Mouse (Mus musculus): ENCODE measurements around the gene Pik3cb.
A peak's percentile ranks its signal among the peaks of the same experiment; 100 is the strongest.

The Pik3cb gene

DNA sequence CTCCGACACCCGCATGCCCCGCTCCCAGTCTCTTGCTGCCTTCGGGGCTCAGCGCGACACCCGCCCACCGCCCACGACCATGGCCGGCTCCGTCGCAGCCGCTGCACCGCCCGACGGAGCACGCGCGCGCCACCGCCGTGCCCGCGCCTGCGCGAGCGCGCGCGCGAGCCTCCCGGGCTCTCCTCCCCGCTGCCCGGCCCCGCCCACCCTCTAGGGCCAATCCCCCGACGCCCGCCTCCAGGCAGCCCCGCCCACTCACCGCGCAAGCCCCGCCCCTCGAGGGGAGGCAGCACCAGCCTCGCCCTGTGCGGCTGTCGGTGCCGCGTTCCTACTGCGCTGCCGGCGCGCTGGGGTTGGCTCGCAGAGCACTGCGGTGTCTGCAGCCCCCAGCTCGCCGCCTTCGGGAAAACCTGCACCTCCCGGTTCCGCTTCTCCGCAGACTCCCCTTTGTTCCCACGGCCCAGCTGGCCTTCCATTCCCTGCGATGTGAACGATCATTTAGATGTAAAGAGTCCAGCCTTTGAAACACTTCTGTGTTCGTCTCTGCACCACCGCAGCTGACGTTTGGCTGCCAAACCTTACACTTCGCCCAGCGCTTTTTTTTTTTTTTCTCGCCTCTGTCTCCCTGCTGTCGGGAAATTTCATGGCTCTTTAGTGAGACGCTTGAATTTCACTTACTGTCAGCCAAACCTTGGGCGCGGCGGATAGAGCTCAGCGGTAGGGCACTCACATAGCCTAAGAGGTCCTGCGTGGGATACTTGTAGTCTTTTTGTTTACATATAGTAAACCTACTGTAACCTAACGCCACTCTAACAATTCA lies at the start of gene Pik3cb:
Pik3cb (minus strand) TSS at position 559 of the 820 bp plus-strand sequence.
- DNase-seq (ENCODE audit: low read depth, low spot score): peak; percentile 96

DNA sequence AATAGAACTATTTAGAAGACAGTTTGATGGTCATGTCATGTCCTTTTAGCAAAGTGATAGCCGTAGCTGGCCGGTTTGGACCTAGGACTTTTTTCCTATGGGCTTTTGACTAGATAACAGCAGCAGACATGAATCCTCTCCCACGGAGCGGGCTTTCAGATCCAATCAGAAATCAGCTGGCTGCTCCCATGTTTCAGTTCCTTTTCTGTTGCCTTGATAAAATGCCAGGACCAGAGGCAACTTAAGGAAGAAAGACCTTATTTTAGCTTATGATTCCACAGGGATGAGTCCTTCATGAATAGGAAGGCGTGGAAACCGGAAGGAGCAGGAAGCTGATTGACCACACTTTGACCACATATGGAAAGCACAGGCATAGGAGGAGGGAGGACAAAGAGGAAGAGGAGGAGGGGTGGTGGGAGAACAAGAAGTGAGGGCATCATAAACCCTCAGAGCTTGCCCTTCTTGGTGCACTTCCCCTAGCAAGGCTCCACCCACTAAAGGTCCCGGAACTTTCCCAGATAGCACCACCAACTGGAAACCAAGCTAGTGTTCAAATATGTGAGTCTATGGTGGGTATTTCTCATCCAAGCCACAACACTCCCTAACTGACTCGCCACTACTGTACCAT lies 42.7 kb upstream of the Pik3cb start:
- no peak for DNase-seq (ENCODE audit: low read depth, low spot score)

DNA sequence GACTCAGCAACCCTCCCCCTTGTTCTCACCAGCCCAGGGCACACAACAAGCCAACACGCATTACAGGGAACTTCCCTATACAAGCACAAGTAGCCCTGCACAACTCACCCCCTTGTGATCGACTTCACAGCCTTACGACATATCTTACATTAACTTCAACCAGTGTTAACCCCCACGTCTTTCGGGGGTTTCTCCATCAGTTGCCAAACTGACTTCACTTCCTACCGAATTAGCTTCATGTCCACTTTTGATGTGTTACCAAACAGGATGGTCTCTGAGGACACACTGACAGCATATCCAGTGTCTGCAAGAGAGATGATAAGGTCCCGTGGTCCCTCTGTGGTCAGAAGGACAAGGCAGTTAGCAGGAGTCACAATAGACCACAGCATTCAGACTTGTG lies 41.7 kb upstream of the Pik3cb start:
- no peak for DNase-seq (ENCODE audit: low read depth, low spot score)

GRCm38 (mm10) chr9:99180272-99180671 lies 39.9 kb upstream of the Pik3cb start:
- DNase-seq (ENCODE audit: low read depth, low spot score): no peak

GRCm38 (mm10) chr9:99178736-99179135 lies 38.3 kb upstream of the Pik3cb start:
- no peak for DNase-seq (ENCODE audit: low read depth, low spot score)

DNA sequence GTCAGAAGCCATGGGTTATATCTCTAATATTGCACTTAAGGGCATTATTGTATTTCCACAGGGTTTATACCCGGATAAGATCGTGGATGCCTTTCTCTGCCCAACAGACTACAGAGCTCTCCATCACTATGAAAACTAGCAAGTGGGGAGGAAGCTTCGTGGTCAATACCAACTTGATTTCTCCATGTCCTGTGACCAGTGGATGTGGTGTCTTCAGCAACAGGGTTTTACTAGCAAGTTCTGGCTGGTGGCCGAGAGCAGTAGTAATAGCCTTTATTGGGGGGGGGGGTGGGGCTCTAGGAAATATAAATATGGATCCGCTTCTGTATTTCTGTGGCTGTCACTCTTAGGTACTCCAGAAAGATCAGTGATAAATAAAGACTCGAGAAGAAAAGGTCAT lies 35.4 kb upstream of the Pik3cb start:
- no peak for DNase-seq (ENCODE audit: low read depth, low spot score)

DNA sequence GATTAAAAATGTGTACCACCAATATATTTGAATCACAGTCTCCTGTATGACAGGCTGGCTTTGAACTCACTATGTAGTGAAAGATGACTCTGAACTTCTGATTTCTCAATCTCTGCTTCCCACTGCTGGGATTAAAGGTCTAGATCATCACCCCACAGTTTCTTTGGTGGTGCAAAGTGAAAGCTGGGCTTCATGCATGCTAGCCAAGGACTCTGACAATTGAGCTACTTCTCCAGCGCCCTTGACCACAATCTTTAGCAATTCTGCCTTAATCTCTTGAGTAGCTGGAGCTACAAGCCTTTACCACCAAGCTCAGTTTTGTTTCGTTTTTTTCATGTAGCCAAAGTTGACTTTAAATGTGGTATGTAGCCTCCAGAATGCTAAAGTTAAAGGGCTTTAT lies 32.4 kb upstream of the Pik3cb start:
- no peak for DNase-seq (ENCODE audit: low read depth, low spot score)

DNA sequence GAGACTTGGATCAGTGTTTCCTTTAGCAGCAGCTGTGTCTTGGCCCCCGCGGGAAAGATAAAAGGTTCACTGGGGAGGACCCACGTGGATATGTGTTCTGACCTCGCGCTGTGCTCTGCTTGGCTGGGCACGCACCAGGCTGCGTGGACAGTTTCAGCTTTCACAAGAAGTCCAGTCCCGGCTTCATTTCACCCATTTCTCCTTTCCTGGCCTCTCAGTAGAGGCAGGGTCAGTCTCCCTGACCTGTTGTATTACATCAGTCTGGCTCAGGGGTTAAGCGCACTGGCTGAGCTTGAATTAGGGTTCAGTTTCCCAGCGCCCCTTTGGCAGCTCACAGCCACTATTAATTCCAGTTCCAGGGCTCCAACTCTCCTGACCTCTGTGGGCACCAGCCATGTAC lies 30.8 kb upstream of the Pik3cb start:
- no peak for DNase-seq (ENCODE audit: low read depth, low spot score)

- DNase-seq (ENCODE audit: low read depth, low spot score): no peak
These were observed 28.6 kb upstream of the Pik3cb start for GRCm38 (mm10) chr9:99169029-99169428.

- no peak for DNase-seq (ENCODE audit: low read depth, low spot score)
These were observed 26.5 kb upstream of the Pik3cb start for GRCm38 (mm10) chr9:99166946-99167345.

- no peak for DNase-seq (ENCODE audit: low read depth, low spot score)
These were observed 25.5 kb upstream of the Pik3cb start for GRCm38 (mm10) chr9:99165956-99166355.

GRCm38 (mm10) chr9:99164664-99165226 lies 24.3 kb upstream of the Pik3cb start:
- no peak for DNase-seq (ENCODE audit: low read depth, low spot score)

GRCm38 (mm10) chr9:99164148-99164503 lies 23.7 kb upstream of the Pik3cb start:
- DNase-seq (ENCODE audit: low read depth, low spot score): no peak

DNA sequence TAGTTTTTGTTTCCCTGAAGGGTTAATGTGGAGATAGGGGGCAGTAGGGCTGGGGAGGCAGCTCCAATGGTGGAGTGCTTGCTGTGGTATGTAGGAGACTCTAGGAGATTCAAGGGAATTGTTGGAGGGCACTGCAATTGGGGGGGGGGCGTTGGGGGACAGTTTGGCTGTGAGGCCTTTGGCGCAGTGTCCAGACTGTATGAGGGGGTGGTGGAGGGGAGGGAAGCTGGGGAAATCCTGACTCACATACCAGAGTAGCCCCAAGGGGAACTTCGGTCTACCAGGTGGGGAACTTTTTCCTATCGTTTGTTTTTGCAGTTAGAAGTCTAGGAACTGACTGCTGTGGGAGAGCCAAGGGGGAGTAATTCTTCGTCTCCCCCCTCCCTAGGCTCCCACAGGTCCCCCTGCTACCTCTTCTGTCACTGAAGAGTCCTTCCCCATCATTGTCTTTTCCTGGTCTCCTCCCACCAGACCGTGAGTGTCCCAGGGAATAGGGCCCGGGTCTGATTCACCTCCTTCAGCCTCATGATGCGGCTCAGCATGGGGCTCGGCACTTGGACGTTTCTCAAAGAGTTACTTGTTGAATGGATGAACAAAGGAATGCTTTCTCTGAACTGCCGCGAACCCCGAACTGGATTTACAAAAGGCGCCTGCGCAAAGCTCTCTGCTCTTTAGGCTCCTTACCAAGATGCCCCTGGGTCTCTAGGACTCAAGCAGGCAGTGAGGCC lies 23.2 kb upstream of the Pik3cb start:
- DNase-seq (ENCODE audit: low read depth, low spot score): no peak

DNA sequence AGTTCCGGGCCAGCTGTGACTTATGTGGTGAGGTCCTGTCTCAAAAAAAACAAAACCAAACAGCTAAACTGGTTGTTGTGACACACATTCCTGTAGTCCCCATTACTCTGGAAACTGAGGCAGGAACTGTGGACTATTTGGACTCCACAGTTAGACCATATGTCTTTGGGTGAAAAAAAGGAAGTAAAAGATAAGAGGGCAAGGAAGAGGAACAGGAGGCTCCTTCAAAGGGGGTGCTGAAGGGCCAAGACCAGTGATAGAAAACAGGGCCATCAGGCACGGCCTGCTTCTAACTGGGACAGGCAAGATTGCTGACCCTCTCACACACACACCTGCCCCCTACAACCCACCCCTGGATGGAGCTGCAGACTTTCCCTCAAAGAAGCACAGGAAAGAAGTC lies 22.4 kb upstream of the Pik3cb start:
- DNase-seq (ENCODE audit: low read depth, low spot score): no peak

DNA sequence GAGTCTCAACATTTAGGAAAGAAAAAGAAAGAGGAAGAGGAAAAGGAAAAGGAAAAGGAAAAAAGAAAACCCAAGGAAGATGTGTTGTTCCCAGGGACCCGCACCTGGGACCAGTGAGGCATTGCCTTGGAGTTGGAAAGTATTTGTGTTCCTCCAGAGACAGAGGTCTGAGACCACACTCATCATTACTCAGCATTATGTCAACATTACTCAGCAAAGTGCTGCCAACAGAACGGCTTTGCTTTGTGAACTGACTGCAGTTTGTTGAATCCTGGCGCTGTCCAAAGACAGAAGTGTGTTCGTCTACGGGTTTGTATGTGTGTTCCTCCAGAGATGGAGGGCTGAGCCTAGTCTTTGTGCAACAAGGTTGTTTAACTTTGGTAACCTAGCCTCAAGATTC lies 20.4 kb upstream of the Pik3cb start:
- DNase-seq (ENCODE audit: low read depth, low spot score): no peak

DNA sequence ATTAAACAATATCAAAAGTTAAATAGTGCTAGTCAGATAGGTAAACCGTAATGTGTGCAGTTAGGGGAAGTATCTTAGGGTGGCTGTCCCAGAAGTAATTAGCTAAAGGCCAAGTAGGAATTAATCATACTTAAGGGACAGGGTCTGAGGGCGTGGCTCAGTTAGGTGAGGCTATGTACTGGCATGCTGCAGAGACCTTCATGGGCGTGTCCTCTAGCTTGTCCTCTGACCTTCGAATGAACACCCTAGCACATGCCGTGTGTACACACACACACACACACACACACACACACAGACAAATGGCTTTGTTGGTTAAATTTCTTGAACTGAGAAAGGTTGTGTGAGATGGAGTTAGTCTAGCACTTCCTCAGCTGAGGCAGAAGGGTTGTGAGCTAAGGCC lies 19.5 kb upstream of the Pik3cb start:
- DNase-seq (ENCODE audit: low read depth, low spot score): no peak

DNA sequence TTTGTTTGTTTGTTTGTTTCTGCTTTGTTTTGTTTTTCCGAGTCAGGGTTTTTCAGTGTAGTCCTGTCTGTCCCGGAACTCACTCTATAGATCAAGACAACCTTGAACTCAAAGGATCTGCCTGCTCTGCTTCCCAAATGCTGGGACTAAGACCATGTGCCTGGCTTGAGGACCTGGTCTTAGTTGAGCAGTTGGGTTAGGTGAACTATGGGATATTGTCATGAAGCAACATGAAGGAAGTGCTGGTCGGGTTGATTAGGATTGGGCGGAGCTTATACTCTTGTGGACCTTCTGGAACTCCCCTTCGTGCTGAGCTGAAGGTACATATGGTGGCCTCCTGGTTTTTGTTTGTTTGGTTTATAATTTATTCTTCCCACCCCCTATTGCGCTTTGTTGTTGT lies 18.3 kb upstream of the Pik3cb start:
- DNase-seq (ENCODE audit: low read depth, low spot score): no peak

GRCm38 (mm10) chr9:99158203-99158632 lies 17.8 kb upstream of the Pik3cb start:
- no peak for DNase-seq (ENCODE audit: low read depth, low spot score)

- DNase-seq (ENCODE audit: low read depth, low spot score): no peak
These were observed 13.2 kb upstream of the Pik3cb start for GRCm38 (mm10) chr9:99153655-99154054.

DNA sequence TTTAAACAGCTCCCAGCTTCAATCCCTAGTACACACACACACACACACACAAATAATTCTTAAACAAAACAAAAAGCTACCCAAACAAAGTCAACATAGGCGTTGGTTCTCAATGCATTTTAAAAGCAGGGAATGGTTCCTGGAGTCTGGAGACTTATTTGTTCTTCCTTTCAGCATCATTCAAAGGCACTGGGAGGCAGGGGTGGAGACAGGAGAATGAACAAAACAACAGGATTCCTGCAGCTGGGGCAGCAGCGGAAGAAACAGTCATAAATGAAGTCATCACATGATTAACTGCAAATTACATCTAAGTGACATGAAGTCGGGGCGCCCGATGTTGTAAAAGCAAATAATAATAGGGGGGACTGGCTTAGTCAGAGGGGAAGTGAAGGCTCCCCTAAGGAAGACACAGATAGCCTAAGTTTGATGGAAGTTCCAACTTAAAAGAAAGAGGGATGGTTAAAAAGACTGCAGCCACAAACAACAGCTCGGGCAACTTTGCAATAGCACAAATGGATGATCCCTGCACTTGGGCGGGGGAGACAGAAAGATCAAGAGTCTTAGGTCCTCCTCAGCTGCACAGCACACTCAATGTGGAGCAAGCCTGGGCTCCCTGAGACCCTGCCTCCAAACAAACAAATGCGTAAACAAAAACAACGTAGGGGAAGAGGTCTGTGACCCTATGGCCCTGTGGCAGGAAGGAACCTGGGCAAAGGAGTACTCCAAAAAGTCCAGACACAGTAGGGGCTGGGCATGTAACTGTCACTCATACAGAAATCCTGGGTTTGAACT lies 12.5 kb upstream of the Pik3cb start:
- DNase-seq (ENCODE audit: low read depth, low spot score): no peak
